Mouse (Mus musculus): ENCODE measurements around the gene Gcnt2. TPM values are rescaled to one million over a fixed set of nuclear protein-coding genes. Genes with fewer than 3 reads are reported as not detected.
A peak's percentile ranks its signal among the peaks of the same experiment; 100 is the strongest.

The Gcnt2 gene
- total RNA-seq, 1 experiment: 21.8 TPM

GRCm38 (mm10) chr13:40874021-40874420, 14.5 kb downstream of the Gcnt2 start:
- Histone ChIP-seq H3K4me1 (ENCODE audit: control insufficient read depth in 2 of 2, insufficient read depth in 2 of 2, low read length in 2 of 2, poor library complexity in 1 of 2) (peaks cover 8 to 13% of the 10 kb centered on the region in 2 experiments), H3K36me3 (ENCODE audit: control insufficient read depth, insufficient read depth, low read length, poor library complexity, severe bottlenecking) (no peaks in the 10 kb centered on the region), H3K9ac (ENCODE audit: insufficient read depth, low read depth, low read length, poor library complexity, severe bottlenecking) (no peak overlapping the region), H3K9me3 (ENCODE audit: control insufficient read depth, insufficient read depth, low read depth, low read length) (no peaks in the 10 kb centered on the region), H3K27ac (ENCODE audit: insufficient read depth, low read depth, low read length, poor library complexity, severe bottlenecking) (no peak overlapping the region), H3K4me3 (ENCODE audit: insufficient read depth in 1 of 2, low read depth in 1 of 2, low read length in 2 of 2, poor library complexity in 1 of 2, severe bottlenecking in 1 of 2) (no peak overlapping the region)
- DNase-seq (ENCODE audit: low read depth, low spot score): no peak
- no peak for TF ChIP-seq MAFK (IDR thresholded peaks at IDR 0.05; ENCODE audit: insufficient read depth, low read depth, low read length)
- TF ChIP-seq HCFC1 (IDR thresholded peaks at IDR 0.05; ENCODE audit: borderline replicate concordance, insufficient read depth, low read length): no peak
- TF ChIP-seq CHD2 (IDR thresholded peaks at IDR 0.05; ENCODE audit: low read depth, low read length): no peak
- TF ChIP-seq ZNF384 (IDR thresholded peaks at IDR 0.05; ENCODE audit: low read depth, low read length): no peak
- TF ChIP-seq ZC3H11A (IDR thresholded peaks at IDR 0.05; ENCODE audit: borderline replicate concordance, low read depth, low read length): no peak
- in situ Hi-C loops (cut with MboI; ENCODE audit: low sequenced_read_pairs in 2 of 2, unreplicated experiment in 2 of 2): no loop called here

GRCm38 (mm10) chr13:40875415-40875814, 15.9 kb downstream of the Gcnt2 start:
- no peak for DNase-seq (ENCODE audit: low read depth, low spot score)
- Histone ChIP-seq H3K27ac (ENCODE audit: insufficient read depth, low read depth, low read length, poor library complexity, severe bottlenecking) (no peak overlapping the region; the same call in 1 of the 2 replicates), H3K4me3 (ENCODE audit: insufficient read depth in 1 of 2, low read depth in 1 of 2, low read length in 2 of 2, poor library complexity in 1 of 2, severe bottlenecking in 1 of 2) (no peak overlapping the region), H3K36me3 (ENCODE audit: control insufficient read depth, insufficient read depth, low read length, poor library complexity, severe bottlenecking) (no peaks in the 10 kb centered on the region), H3K9ac (ENCODE audit: insufficient read depth, low read depth, low read length, poor library complexity, severe bottlenecking) (no peak overlapping the region), H3K9me3 (ENCODE audit: control insufficient read depth, insufficient read depth, low read depth, low read length) (no peaks in the 10 kb centered on the region), H3K4me1 (ENCODE audit: control insufficient read depth in 2 of 2, insufficient read depth in 2 of 2, low read length in 2 of 2, poor library complexity in 1 of 2) (peaks cover 2 to 10% of the 10 kb centered on the region in 2 experiments; a peak in 2 of 4 replicates)
- in situ Hi-C loops (cut with MboI; ENCODE audit: low sequenced_read_pairs in 2 of 2, unreplicated experiment in 2 of 2): no loop called here
- TF ChIP-seq ZC3H11A (IDR thresholded peaks at IDR 0.05; ENCODE audit: borderline replicate concordance, low read depth, low read length) (no peak), HCFC1 (IDR thresholded peaks at IDR 0.05; ENCODE audit: borderline replicate concordance, insufficient read depth, low read length) (no peak), ZNF384 (IDR thresholded peaks at IDR 0.05; ENCODE audit: low read depth, low read length) (no peak), CHD2 (IDR thresholded peaks at IDR 0.05; ENCODE audit: low read depth, low read length) (no peak), MAFK (IDR thresholded peaks at IDR 0.05; ENCODE audit: insufficient read depth, low read depth, low read length) (no peak)

- in situ Hi-C loops (cut with MboI; ENCODE audit: low sequenced_read_pairs in 2 of 2, unreplicated experiment in 2 of 2): no loop called here
- no peak overlapping the region for H3K9ac ChIP-seq (ENCODE audit: insufficient read depth, low read depth, low read length, poor library complexity, severe bottlenecking)
- H3K9me3 ChIP-seq (ENCODE audit: control insufficient read depth, insufficient read depth, low read depth, low read length): no peaks in the 10 kb centered on the region
- H3K4me3 ChIP-seq (ENCODE audit: insufficient read depth in 1 of 2, low read depth in 1 of 2, low read length in 2 of 2, poor library complexity in 1 of 2, severe bottlenecking in 1 of 2): no peak overlapping the region
- H3K4me1 ChIP-seq (ENCODE audit: control insufficient read depth in 2 of 2, insufficient read depth in 2 of 2, low read length in 2 of 2, poor library complexity in 1 of 2): peaks cover 8 to 12% of the 10 kb centered on the region in 2 experiments; a peak in 3 of 4 replicates
- no peaks in the 10 kb centered on the region for H3K36me3 ChIP-seq (ENCODE audit: control insufficient read depth, insufficient read depth, low read length, poor library complexity, severe bottlenecking)
- TF ChIP-seq MAFK (IDR thresholded peaks at IDR 0.05; ENCODE audit: insufficient read depth, low read depth, low read length) (no peak), HCFC1 (IDR thresholded peaks at IDR 0.05; ENCODE audit: borderline replicate concordance, insufficient read depth, low read length) (no peak), ZC3H11A (IDR thresholded peaks at IDR 0.05; ENCODE audit: borderline replicate concordance, low read depth, low read length) (no peak), ZNF384 (IDR thresholded peaks at IDR 0.05; ENCODE audit: low read depth, low read length) (no peak), CHD2 (IDR thresholded peaks at IDR 0.05; ENCODE audit: low read depth, low read length) (no peak)
- H3K27ac ChIP-seq (ENCODE audit: insufficient read depth, low read depth, low read length, poor library complexity, severe bottlenecking): no peak overlapping the region
- no peak for DNase-seq (ENCODE audit: low read depth, low spot score)
These were observed 18.0 kb downstream of the Gcnt2 start for GRCm38 (mm10) chr13:40877589-40877988.

GRCm38 (mm10) chr13:40880557-40880956, 21.0 kb downstream of the Gcnt2 start:
- TF ChIP-seq CHD2 (IDR thresholded peaks at IDR 0.05; ENCODE audit: low read depth, low read length) (no peak), HCFC1 (IDR thresholded peaks at IDR 0.05; ENCODE audit: borderline replicate concordance, insufficient read depth, low read length) (no peak), ZC3H11A (IDR thresholded peaks at IDR 0.05; ENCODE audit: borderline replicate concordance, low read depth, low read length) (no peak), MAFK (IDR thresholded peaks at IDR 0.05; ENCODE audit: insufficient read depth, low read depth, low read length) (no peak), ZNF384 (IDR thresholded peaks at IDR 0.05; ENCODE audit: low read depth, low read length) (no peak)
- in situ Hi-C loops (cut with MboI; ENCODE audit: low sequenced_read_pairs in 2 of 2, unreplicated experiment in 2 of 2): no loop called here
- Histone ChIP-seq H3K36me3 (ENCODE audit: control insufficient read depth, insufficient read depth, low read length, poor library complexity, severe bottlenecking) (no peaks in the 10 kb centered on the region), H3K4me3 (ENCODE audit: insufficient read depth in 1 of 2, low read depth in 1 of 2, low read length in 2 of 2, poor library complexity in 1 of 2, severe bottlenecking in 1 of 2) (peak overlapping the region; percentile 30 to 59), H3K9ac (ENCODE audit: insufficient read depth, low read depth, low read length, poor library complexity, severe bottlenecking) (peak overlapping the region; percentile 57), H3K9me3 (ENCODE audit: control insufficient read depth, insufficient read depth, low read depth, low read length) (no peaks in the 10 kb centered on the region), H3K4me1 (ENCODE audit: control insufficient read depth in 2 of 2, insufficient read depth in 2 of 2, low read length in 2 of 2, poor library complexity in 1 of 2) (peaks cover 11 to 25% of the 10 kb centered on the region in 2 experiments; a peak in 3 of 4 replicates), H3K27ac (ENCODE audit: insufficient read depth, low read depth, low read length, poor library complexity, severe bottlenecking) (no peak overlapping the region)
- DNase-seq (ENCODE audit: low read depth, low spot score): peak; percentile 56
